Mouse (Mus musculus) CD4-positive, CD25-positive, alpha-beta regulatory T cell (primary cell): ENCODE data around the gene Depdc5. TPM values are rescaled to one million over a fixed set of nuclear protein-coding genes. Genes with fewer than 3 reads are reported as not detected.

ENCODE experiments used
- polyA plus RNA-seq: library from polyadenylated mRNA; unstranded; fragments of 100-300 nt; shearing (Covaris generic); gene quantifications from one replicate; pipeline ENCODE4 v1.2.1, GENCODE M21; 2017

Depdc5 gene
- polyA plus RNA-seq = 23.3 TPM

GRCm38 (mm10) chr5:32863253-32864228 lies at the start of gene Depdc5:
Gene Depdc5, plus strand, starts transcription at chr5:32863701.

DNA sequence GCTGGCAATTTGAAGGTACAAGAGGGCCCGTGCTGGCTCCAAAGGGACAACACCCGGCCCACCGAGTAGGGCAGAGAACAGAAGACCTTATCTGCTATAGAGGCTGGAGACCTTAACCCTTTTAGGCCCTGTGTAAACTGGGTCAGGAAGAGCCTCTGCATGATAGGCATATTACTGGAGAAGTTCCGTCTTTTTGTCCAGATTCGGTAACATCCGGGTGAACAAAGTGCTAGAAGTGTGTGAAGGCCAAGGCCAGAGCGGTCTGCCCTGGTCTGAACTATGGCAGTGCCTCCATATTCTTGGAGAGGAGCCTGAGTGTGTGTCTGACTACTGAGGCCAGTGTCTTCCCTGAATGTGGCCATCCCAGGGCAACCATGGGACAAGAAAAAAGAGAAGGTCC lies 36.5 kb upstream of the Depdc5 start, which contains the start of gene Gm20671:
Gm20671 (minus strand) TSS at position 101 of the 400 bp plus-strand sequence.

DNA sequence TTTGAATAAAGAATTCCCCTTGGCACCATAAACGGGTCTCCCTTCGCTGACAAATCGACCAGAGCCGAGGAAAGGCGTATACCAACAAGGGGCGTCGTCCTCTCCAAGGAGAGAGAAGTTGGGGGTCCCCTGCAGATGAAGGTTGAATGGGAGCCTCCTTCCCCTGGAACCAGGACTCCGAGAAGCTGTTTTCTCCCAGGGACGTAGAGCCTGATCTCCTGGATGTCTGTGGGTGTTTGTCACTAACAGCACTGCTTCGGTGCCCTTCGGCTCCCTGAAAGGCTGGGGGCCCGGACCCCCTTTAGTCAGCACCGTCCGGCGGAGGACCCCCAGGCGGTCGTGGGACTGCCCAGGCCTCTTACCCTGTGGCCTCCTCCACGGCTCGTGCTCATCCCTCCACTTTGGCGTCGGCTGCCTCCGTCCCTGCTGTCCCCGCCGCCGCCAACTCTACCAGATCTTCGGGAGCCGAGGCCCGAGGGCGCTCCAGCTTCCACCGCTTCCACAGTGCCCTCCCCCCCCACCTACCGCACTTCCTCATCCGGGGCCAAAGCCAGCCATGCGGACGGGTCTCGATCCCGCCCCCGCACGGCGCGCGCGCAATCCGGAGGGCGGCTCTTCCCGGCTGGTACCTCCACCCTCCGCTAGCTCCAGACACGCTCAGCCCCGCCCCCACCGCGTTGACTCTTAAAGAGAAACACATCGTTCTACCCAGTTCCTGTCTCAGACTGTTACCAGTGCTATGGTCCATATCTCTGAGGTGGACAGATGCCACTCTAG lies 9.6 kb upstream of the Depdc5 start, which contains the start of gene Prr14l:
Prr14l (minus strand) TSS at position 526 of the 777 bp plus-strand sequence.

DNA sequence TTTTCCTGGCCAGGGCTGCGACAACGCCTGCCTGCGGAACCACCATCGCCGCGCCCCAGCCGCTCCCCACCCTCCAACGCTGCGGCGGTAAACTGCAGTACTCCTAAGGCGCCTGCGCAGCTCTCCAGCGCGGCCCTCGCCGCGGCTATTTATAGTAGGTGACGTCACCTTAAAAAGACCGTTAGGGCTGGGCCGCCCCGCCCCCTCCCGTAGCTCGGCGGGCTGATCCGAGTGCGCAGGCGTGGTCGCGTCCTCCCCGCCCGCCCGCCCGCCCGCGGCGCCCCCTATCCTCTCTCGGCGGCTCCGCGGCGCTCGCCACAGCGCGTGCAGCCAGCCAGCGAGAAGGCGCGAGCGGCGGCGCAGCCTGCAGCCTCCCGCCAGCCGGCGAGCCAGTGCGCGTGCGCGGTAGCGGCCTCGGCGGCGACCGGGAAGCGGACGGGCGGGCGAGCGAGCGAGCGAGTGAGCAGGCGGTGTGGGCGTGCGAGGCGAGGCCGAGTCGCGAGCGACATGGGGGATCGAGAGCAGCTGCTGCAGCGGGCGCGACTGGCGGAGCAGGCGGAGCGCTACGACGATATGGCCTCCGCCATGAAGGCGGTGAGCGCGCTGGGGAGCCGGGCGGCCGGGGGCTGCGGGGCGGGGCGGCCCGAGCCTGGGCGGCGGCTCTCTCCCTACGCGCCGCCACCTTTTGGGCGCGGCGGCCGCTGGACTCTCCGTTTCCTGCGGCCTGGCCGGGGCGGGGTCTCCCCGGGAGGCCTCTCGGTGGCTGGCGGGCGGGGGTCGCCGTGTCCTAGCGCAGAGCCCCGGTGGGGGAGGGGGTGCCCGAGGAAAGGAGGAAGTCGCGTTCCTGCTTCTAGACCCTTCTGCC lies 155.3 kb downstream of the Depdc5 start, which contains the start of gene Ywhah:
Ywhah (plus strand) TSS at position 256 of the 865 bp plus-strand sequence.

Other genes starting within 250 kb of the Depdc5 start
- 114 TPM for gene Pisd, start 78.1 kb upstream of the Depdc5 start, polyA plus RNA-seq
- gene Gm20671, start 36.6 kb upstream of the Depdc5 start, polyA plus RNA-seq = not detected
- 26.8 TPM for gene Prr14l, start 9.4 kb upstream of the Depdc5 start, polyA plus RNA-seq
- 299 TPM for gene Ywhah, start 155.1 kb downstream of the Depdc5 start, polyA plus RNA-seq
- 0.06 TPM for gene Slc5a1, start 240.5 kb downstream of the Depdc5 start, polyA plus RNA-seq